Mouse (Mus musculus) right cerebral cortex, postnatal 10 days (tissue): ENCODE results near the gene Nol6.
A peak's percentile ranks its signal among the peaks of the same experiment; 100 is the strongest.
"Not testable (repeated sequence)": the region's sequence is repeated elsewhere in the genome, so short reads cannot be mapped to it uniquely, and the experiment has no call there.

Experiments used
- DNase-seq, 2 experiments: peaks; one replicate each; pipeline ENCODE4 v3.0.0; 2021; ENCODE audit warnings: low spot score in 2 of 2

Gene Nol6

GRCm38 (mm10) chr4:41084819-41085218, 39.4 kb downstream of the Nol6 start:
- no peak for DNase-seq

- DNase-seq, result not testable (repeated sequence)
These were observed 41.5 kb downstream of the Nol6 start for GRCm38 (mm10) chr4:41082803-41083202.

- no peak for DNase-seq
These were observed 42.5 kb downstream of the Nol6 start for GRCm38 (mm10) chr4:41081733-41082132.

- no peak for DNase-seq
These were observed 45.5 kb downstream of the Nol6 start for GRCm38 (mm10) chr4:41078726-41079125.

DNA sequence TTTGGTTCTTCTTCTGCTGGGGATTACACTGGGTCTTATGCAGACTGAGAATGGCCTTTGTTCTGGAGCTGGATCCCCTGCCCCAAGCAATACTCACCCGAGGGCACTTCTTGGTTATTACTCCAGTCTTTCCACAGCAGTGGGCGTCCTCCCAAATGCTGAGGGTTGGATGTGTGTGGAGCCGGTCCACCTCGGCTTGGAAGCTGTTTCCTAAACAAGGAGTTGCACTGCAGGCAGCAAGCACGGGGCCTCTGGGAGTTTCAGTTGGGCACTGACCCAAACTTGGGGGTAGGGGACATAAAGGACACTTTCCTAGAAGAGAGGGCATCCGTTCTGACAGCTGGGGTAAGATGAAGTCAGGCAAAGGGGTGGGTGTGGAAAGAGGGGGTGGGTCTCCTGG, 49.8 kb downstream of the Nol6 start:
- no peak for DNase-seq

GRCm38 (mm10) chr4:41073008-41073817, 51.0 kb downstream of the Nol6 start:
- peak; percentile 27 to 35 for DNase-seq

DNA sequence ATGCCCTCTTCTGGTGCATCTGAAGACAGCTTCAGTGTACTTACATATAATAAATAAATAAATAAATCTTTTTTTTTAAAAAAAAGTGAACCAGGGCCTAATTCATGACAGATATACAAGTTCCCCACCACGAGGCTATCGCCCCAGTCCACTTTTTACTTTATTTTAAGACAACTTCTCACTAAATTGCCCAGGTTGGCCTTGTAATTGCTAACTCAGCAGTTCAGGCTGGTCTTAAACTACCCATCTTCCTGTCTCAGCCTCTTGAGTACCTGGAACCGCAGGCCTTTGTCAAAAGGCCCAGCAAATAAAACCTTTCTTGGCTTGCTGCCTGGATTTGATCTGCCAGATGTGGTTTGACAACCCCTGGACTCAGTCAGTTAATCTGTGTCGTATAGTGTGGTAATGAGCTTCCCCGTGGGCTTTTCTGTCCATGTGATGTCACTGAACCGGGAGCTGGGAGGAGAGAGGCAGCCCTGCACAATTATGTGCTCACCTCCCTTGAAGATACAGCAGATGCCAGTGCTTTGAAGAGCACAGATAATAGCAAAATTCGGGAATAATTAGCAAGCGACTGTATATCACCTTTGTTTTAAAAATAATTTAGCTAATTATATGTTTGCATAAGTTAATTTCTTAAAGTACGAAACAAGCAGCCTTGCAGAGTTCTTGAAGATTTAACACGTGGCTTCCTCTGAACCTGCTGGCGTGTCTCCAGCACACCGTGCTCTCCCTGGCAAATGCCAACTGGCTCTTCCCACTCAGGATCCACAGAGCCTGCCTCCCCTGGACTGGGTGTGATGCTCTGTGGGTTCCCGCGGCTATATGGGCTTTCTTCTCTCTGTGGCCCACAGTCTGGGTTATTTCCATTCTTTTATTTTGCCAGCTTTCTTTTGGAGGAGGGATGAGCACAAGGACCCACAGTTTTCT, 52.5 kb downstream of the Nol6 start:
- DNase-seq, result no peak

GRCm38 (mm10) chr4:41065196-41065595, 59.1 kb downstream of the Nol6 start:
- no peak for DNase-seq
